Mouse (Mus musculus) bone marrow macrophage, adult 2 months (primary cell): ENCODE data around the gene Fcgbp.

Experiments used
- CTCF ChIP-seq: IDR thresholded peaks from 2 replicates; pipeline ENCODE4 v1.5.1; 2012; ENCODE audit warnings: low read depth, mild to moderate bottlenecking, low read length, moderate library complexity
- POLR2A ChIP-seq: IDR thresholded peaks from 2 replicates; pipeline ENCODE4 v1.6.1; 2012; ENCODE audit warnings: mild to moderate bottlenecking, low read depth, low read length, borderline replicate concordance

GRCm38 (mm10) chr7:28099101-28099500, 28.1 kb downstream of the Fcgbp start:
- TF ChIP-seq CTCF (no peak), POLR2A (no peak)
